Mouse (Mus musculus): Measurements from ENCODE around the gene Traf7. TPM values are rescaled to one million over a fixed set of nuclear protein-coding genes. Genes with fewer than 3 reads are reported as not detected.

Gene Traf7
- polyA plus RNA-seq, 1 experiment, result 12.7 TPM

GRCm38 (mm10) chr17:24489265-24490030 lies 38.3 kb downstream of the Traf7 start:
- Histone ChIP-seq H3K4me1 (ENCODE audit: control insufficient read depth) (peaks cover 14% of the 10 kb centered on the region), H3K27me3 (ENCODE audit: control insufficient read depth) (peaks cover 78% of the 10 kb centered on the region), H3K9me3 (ENCODE audit: control insufficient read depth, low read length) (peaks cover 14% of the 10 kb centered on the region; the same call in 1 of the 2 replicates), H3K36me3 (ENCODE audit: control insufficient read depth) (no peaks in the 10 kb centered on the region), H3K4me3 (replicated peaks) (no peak overlapping the region)
- TF ChIP-seq TAL1 (IDR thresholded peaks at IDR 0.05; ENCODE audit: low read length) (no peak), GATA1 (IDR thresholded peaks at IDR 0.05; ENCODE audit: low read length) (no peak)

GRCm38 (mm10) chr17:24488662-24489264 lies 39.0 kb downstream of the Traf7 start:
- peaks cover 79% of the 10 kb centered on the region for H3K27me3 ChIP-seq (ENCODE audit: control insufficient read depth)
- H3K4me1 ChIP-seq (ENCODE audit: control insufficient read depth), result peaks cover 14% of the 10 kb centered on the region
- TF ChIP-seq GATA1 (IDR thresholded peaks at IDR 0.05; ENCODE audit: low read length), result no peak
- TF ChIP-seq TAL1 (IDR thresholded peaks at IDR 0.05; ENCODE audit: low read length), result no peak
- peak overlapping the region; percentile 37 for H3K4me3 ChIP-seq (replicated peaks)
- H3K9me3 ChIP-seq (ENCODE audit: control insufficient read depth, low read length), result peaks cover 14% of the 10 kb centered on the region; the same call in 1 of the 2 replicates
- no peaks in the 10 kb centered on the region for H3K36me3 ChIP-seq (ENCODE audit: control insufficient read depth)

DNA sequence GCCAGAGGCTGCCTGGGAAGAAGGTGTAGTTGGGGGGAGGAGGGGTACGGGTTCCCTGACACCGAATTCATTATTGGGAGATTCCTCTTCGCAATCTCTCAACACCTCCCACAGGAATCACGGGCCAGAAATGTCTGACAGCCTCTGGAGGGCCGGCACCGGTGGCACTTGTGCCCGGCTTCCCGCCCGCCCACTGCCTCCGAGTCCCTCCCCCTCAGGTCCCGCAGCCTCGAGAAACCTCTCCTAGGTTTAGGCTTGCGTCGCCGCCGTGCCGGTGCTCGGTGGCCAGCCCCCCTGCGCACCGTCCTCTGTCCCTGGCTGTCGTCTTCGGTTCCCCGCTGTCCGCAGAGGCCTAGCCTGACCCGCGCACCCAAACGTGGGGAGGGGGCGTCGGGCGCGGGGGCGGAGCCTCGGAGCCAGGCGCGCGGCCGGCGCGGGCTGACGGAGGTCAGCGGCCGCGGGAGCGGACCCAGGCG lies 39.5 kb downstream of the Traf7 start, which contains the start of gene Caskin1:
TSS of gene Caskin1 (plus strand) at position 416 of the 476 bp plus-strand sequence.
- Histone ChIP-seq H3K4me3 (replicated peaks) (peak within 1 kb of the TSS; percentile 39), H3K27me3 (ENCODE audit: control insufficient read depth) (peaks cover 81% of the 10 kb centered on the region)
- TF ChIP-seq GATA1 (IDR thresholded peaks at IDR 0.05; ENCODE audit: low read length), result no peak
- TF ChIP-seq TAL1 (IDR thresholded peaks at IDR 0.05; ENCODE audit: low read length), result no peak

GRCm38 (mm10) chr17:24485090-24485860 lies 42.5 kb downstream of the Traf7 start:
- Histone ChIP-seq H3K36me3 (ENCODE audit: control insufficient read depth) (no peaks in the 10 kb centered on the region), H3K4me1 (ENCODE audit: control insufficient read depth) (peaks cover 19% of the 10 kb centered on the region), H3K4me3 (replicated peaks) (no peak overlapping the region), H3K27me3 (ENCODE audit: control insufficient read depth) (peaks cover 60% of the 10 kb centered on the region), H3K9me3 (ENCODE audit: control insufficient read depth, low read length) (peaks cover 14% of the 10 kb centered on the region; the same call in 1 of the 2 replicates)
- TF ChIP-seq TAL1 (IDR thresholded peaks at IDR 0.05; ENCODE audit: low read length) (no peak), GATA1 (IDR thresholded peaks at IDR 0.05; ENCODE audit: low read length) (no peak)

More for the DNA sequence above, 39.5 kb downstream of the Traf7 start, which contains the start of gene Caskin1:
- Histone ChIP-seq H3K9me3 (ENCODE audit: control insufficient read depth, low read length) (peaks cover 14% of the 10 kb centered on the region; the same call in 1 of the 2 replicates), H3K36me3 (ENCODE audit: control insufficient read depth) (no peaks in the 10 kb centered on the region), H3K4me1 (ENCODE audit: control insufficient read depth) (peaks cover 14% of the 10 kb centered on the region)

GRCm38 (mm10) chr17:24483495-24483894 lies 44.2 kb downstream of the Traf7 start:
- Histone ChIP-seq H3K36me3 (ENCODE audit: control insufficient read depth) (no peaks in the 10 kb centered on the region), H3K27me3 (ENCODE audit: control insufficient read depth) (peaks cover 42% of the 10 kb centered on the region), H3K9me3 (ENCODE audit: control insufficient read depth, low read length) (peaks cover 7% of the 10 kb centered on the region; the same call in 1 of the 2 replicates), H3K4me1 (ENCODE audit: control insufficient read depth) (peaks cover 21% of the 10 kb centered on the region), H3K4me3 (replicated peaks) (no peak overlapping the region)
- TF ChIP-seq TAL1 (IDR thresholded peaks at IDR 0.05; ENCODE audit: low read length) (no peak), GATA1 (IDR thresholded peaks at IDR 0.05; ENCODE audit: low read length) (no peak)

- H3K9me3 ChIP-seq (ENCODE audit: control insufficient read depth, low read length), result no peaks in the 10 kb centered on the region
- no peak overlapping the region for H3K4me3 ChIP-seq (replicated peaks)
- TF ChIP-seq GATA1 (IDR thresholded peaks at IDR 0.05; ENCODE audit: low read length) (no peak), TAL1 (IDR thresholded peaks at IDR 0.05; ENCODE audit: low read length) (no peak)
- H3K36me3 ChIP-seq (ENCODE audit: control insufficient read depth), result peaks cover 20% of the 10 kb centered on the region
- peaks cover 38% of the 10 kb centered on the region for H3K4me1 ChIP-seq (ENCODE audit: control insufficient read depth)
- peaks cover 19% of the 10 kb centered on the region for H3K27me3 ChIP-seq (ENCODE audit: control insufficient read depth)
These were observed 46.5 kb downstream of the Traf7 start for GRCm38 (mm10) chr17:24481027-24481815.

- Histone ChIP-seq H3K27me3 (ENCODE audit: control insufficient read depth) (peaks cover 12% of the 10 kb centered on the region), H3K9me3 (ENCODE audit: control insufficient read depth, low read length) (no peaks in the 10 kb centered on the region), H3K36me3 (ENCODE audit: control insufficient read depth) (peaks cover 29% of the 10 kb centered on the region), H3K4me1 (ENCODE audit: control insufficient read depth) (peaks cover 36% of the 10 kb centered on the region), H3K4me3 (replicated peaks) (peak overlapping the region; percentile 19)
- no peak for TF ChIP-seq GATA1 (IDR thresholded peaks at IDR 0.05; ENCODE audit: low read length)
- TF ChIP-seq TAL1 (IDR thresholded peaks at IDR 0.05; ENCODE audit: low read length), result no peak
These were observed 47.4 kb downstream of the Traf7 start for GRCm38 (mm10) chr17:24480201-24480826.

GRCm38 (mm10) chr17:24479431-24479830 lies 48.3 kb downstream of the Traf7 start:
- Histone ChIP-seq H3K36me3 (ENCODE audit: control insufficient read depth) (peaks cover 38% of the 10 kb centered on the region), H3K4me3 (replicated peaks) (peak overlapping the region; percentile 90), H3K9me3 (ENCODE audit: control insufficient read depth, low read length) (no peaks in the 10 kb centered on the region), H3K4me1 (ENCODE audit: control insufficient read depth) (peaks cover 36% of the 10 kb centered on the region), H3K27me3 (ENCODE audit: control insufficient read depth) (peaks cover 4% of the 10 kb centered on the region)
- TF ChIP-seq TAL1 (IDR thresholded peaks at IDR 0.05; ENCODE audit: low read length), result no peak
- TF ChIP-seq GATA1 (IDR thresholded peaks at IDR 0.05; ENCODE audit: low read length), result no peak

All from erythroblast, embryonic 14.5 days (primary cell).